Mouse (Mus musculus) stomach, embryonic 15.5 days (tissue): ENCODE data around the gene Mmachc. TPM values are rescaled to one million over a fixed set of nuclear protein-coding genes. Genes with fewer than 3 reads are reported as not detected.

Experiments used
- ATAC-seq: fragments of 200-750 bp; cut with Nextera tagmentation; 2 replicates; pipeline ENCODE4 v1.8.0; 2017; ENCODE audit warnings: low read depth, moderate number of reproducible peaks, moderate TSS enrichment; ENCODE audit not compliant: insufficient read depth, low FRiP score
- H3K27ac ChIP-seq: fragments of 300-500 bp; sonication (generic); 2 replicates; pipeline ENCODE4 v1.5.1; 2015; ENCODE audit warnings: mild to moderate bottlenecking, inconsistent platforms
- H3K27me3 ChIP-seq: fragments of 300-500 bp; sonication (generic); replicated peaks from 2 replicates; pipeline ENCODE4 v1.6.1; 2015; ENCODE audit warnings: inconsistent platforms
- H3K36me3 ChIP-seq: fragments of 300-500 bp; sonication (generic); 2 replicates; pipeline ENCODE4 v1.6.1; 2015; ENCODE audit warnings: inconsistent platforms
- H3K4me1 ChIP-seq: fragments of 300-500 bp; sonication (generic); 2 replicates; pipeline ENCODE4 v1.6.1; 2015; ENCODE audit warnings: inconsistent platforms
- H3K4me2 ChIP-seq: fragments of 300-500 bp; sonication (generic); 2 replicates; pipeline ENCODE4 v1.6.1; 2015; ENCODE audit warnings: mild to moderate bottlenecking, inconsistent platforms
- H3K4me3 ChIP-seq: fragments of 300-500 bp; sonication (generic); replicated peaks from 2 replicates; pipeline ENCODE4 v1.5.1; 2015; ENCODE audit warnings: inconsistent platforms
- H3K9ac ChIP-seq: fragments of 300-500 bp; sonication (generic); 2 replicates; pipeline ENCODE4 v1.6.1; 2015; ENCODE audit warnings: inconsistent platforms
- H3K9me3 ChIP-seq: fragments of 300-500 bp; sonication (generic); 2 replicates; pipeline ENCODE4 v1.6.1; 2016; ENCODE audit warnings: inconsistent platforms
- WGBS: fragments of 180-500 bp; shearing (Covaris S2); methylation state at CpG from one replicate; pipeline ENCODE4 v1.1.7; 2015; 5-methylcytosine and 5-hydroxymethylcytosine counted together
- polyA plus RNA-seq: library from polyadenylated mRNA; unstranded; fragments of >200 nt; fragmentation: Nextera tagmentation; extraction: Ambion mirVana; gene quantifications from 2 replicates; pipeline ENCODE4 v1.2.1, GENCODE M21; 2015

Gene Mmachc
- polyA plus RNA-seq = 23.5 and 24.5 TPM in 2 replicates

DNA sequence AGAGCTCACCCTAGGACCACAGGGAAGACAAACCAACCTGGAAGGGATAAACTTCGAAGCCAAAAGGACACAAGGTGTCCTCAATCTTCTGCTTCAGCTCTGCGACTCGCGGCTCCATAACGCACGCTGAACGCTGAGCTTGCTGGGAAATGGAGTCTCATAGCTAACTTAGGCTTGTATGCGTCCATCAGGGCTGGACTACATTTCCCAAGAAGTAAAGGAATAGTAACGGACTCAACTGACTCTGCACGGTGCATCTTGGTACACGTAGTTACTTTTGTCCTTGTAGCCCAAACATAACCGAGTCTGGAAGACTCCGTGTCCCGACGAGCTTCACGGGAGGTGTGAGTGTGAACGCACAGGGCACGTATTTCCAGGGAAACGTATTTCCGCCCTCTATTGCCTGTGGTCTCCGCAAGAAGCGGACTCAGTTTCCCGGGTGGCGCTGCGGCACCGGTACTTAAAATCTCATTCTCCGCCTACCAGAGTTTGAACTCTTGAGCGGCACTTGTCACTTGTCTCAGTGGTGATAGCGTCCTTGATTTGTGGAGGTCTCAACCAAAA is at the start of gene Mmachc, which contains the start of gene Ccdc163:
Gene Mmachc, minus strand, starts transcription at position 206 of the 564 bp plus-strand sequence.
Gene Ccdc163, plus strand, starts transcription at position 309 of the 564 bp plus-strand sequence.
- H3K4me3 ChIP-seq = peak within 1 kb of the TSS; percentile 71
- H3K4me2 ChIP-seq = peak within 1 kb of the TSS; percentile 67
- H3K27me3 ChIP-seq = no peaks in the 10 kb centered on the region
- no peaks in the 10 kb centered on the region for H3K36me3 ChIP-seq
- peak within 1 kb of the TSS; percentile 39 for H3K9ac ChIP-seq
- peaks cover 4% of the 10 kb centered on the region; the same call in 1 of the 2 replicates for H3K4me1 ChIP-seq
- H3K9me3 ChIP-seq = no peaks in the 10 kb centered on the region
- WGBS = under 1% methylated on average over 29 of the region's 29 CpGs
- ATAC-seq = peak; percentile 99
- no peak within 1 kb of the TSS for H3K27ac ChIP-seq

GRCm38 (mm10) chr4:116749750-116750149 is 41.5 kb upstream of the Mmachc start:
- no peak overlapping the region for H3K4me3 ChIP-seq
- H3K9me3 ChIP-seq = no peaks in the 10 kb centered on the region
- no peaks in the 10 kb centered on the region for H3K36me3 ChIP-seq
- no peak overlapping the region for H3K4me2 ChIP-seq
- no peak overlapping the region for H3K27ac ChIP-seq
- 84% methylated on average over 2 of the region's 2 CpGs for WGBS
- no peaks in the 10 kb centered on the region for H3K27me3 ChIP-seq
- no peak for ATAC-seq
- H3K4me1 ChIP-seq = no peaks in the 10 kb centered on the region
- H3K9ac ChIP-seq = no peak overlapping the region

GRCm38 (mm10) chr4:116738972-116739751 is 31.0 kb upstream of the Mmachc start:
- Histone ChIP-seq H3K9ac (no peak overlapping the region), H3K9me3 (no peaks in the 10 kb centered on the region), H3K4me1 (no peaks in the 10 kb centered on the region), H3K4me2 (no peak overlapping the region), H3K27me3 (no peaks in the 10 kb centered on the region), H3K36me3 (no peaks in the 10 kb centered on the region), H3K27ac (no peak overlapping the region), H3K4me3 (no peak overlapping the region)
- WGBS = 74% methylated on average over 9 of the region's 9 CpGs
- no peak for ATAC-seq

GRCm38 (mm10) chr4:116734996-116735395 is 26.8 kb upstream of the Mmachc start:
- Histone ChIP-seq H3K9me3 (no peaks in the 10 kb centered on the region), H3K9ac (no peak overlapping the region), H3K27ac (no peak overlapping the region), H3K27me3 (no peaks in the 10 kb centered on the region), H3K4me1 (no peaks in the 10 kb centered on the region), H3K36me3 (no peaks in the 10 kb centered on the region), H3K4me3 (no peak overlapping the region), H3K4me2 (no peak overlapping the region)
- no peak for ATAC-seq
- WGBS = 71% methylated on average over 2 of the region's 2 CpGs

DNA sequence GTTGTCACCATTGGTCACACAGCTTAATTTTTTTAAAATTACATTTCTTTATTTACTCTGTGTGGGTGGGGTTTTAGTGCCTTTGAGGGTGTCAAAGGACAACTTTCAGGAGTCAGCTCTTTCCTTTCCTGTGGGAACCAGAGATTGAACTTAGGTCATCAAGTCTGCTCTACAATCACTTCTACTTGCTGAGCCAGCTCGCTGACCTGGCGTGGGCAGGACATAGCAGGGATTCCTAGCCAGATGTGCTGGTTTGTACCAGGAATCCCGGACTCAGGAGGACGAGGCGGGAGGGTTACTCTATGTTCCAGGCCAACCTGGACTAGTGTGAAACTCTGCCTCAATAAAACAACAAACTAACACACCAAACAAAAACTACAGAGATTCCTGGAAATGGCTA is 24.1 kb upstream of the Mmachc start:
- ATAC-seq = no peak
- Histone ChIP-seq H3K4me3 (no peak overlapping the region), H3K27ac (no peak overlapping the region), H3K9ac (no peak overlapping the region), H3K27me3 (no peaks in the 10 kb centered on the region), H3K9me3 (no peaks in the 10 kb centered on the region), H3K4me1 (no peaks in the 10 kb centered on the region), H3K4me2 (no peak overlapping the region), H3K36me3 (no peaks in the 10 kb centered on the region)
- 68% methylated on average over 5 of the region's 5 CpGs for WGBS

- no peaks in the 10 kb centered on the region for H3K36me3 ChIP-seq
- 74% methylated on average over 9 of the region's 9 CpGs for WGBS
- H3K27me3 ChIP-seq = no peaks in the 10 kb centered on the region
- H3K9ac ChIP-seq = no peak overlapping the region
- no peak overlapping the region for H3K4me2 ChIP-seq
- H3K4me3 ChIP-seq = no peak overlapping the region
- ATAC-seq = no peak
- H3K9me3 ChIP-seq = no peaks in the 10 kb centered on the region
- H3K27ac ChIP-seq = no peak overlapping the region
- no peaks in the 10 kb centered on the region for H3K4me1 ChIP-seq
These were observed 22.9 kb upstream of the Mmachc start for GRCm38 (mm10) chr4:116731077-116731476.

DNA sequence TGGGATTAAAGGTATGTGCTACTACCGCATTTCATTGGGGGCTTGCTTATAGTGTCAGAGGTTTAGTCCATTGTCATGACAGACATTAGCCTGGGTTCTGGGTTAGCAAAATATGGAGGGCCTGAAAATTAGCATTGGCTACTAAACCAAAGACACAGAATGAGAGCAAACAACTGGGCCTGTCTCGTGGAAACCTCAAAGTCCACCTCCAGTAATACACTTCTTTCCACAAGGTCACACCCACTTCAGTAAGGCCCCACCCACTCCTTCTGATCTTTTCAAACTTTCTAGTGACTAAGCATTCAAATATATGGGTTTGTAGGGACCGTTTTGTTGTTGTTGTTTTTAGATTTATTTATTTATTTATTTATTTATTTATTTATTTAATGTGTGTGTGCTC is 21.3 kb upstream of the Mmachc start:
- Histone ChIP-seq H3K36me3 (no peaks in the 10 kb centered on the region), H3K9ac (no peak overlapping the region), H3K9me3 (no peaks in the 10 kb centered on the region), H3K4me3 (no peak overlapping the region), H3K27me3 (no peaks in the 10 kb centered on the region), H3K4me1 (no peaks in the 10 kb centered on the region), H3K4me2 (no peak overlapping the region), H3K27ac (no peak overlapping the region)
- no peak for ATAC-seq
- 86% methylated on average over 3 of the region's 3 CpGs for WGBS

DNA sequence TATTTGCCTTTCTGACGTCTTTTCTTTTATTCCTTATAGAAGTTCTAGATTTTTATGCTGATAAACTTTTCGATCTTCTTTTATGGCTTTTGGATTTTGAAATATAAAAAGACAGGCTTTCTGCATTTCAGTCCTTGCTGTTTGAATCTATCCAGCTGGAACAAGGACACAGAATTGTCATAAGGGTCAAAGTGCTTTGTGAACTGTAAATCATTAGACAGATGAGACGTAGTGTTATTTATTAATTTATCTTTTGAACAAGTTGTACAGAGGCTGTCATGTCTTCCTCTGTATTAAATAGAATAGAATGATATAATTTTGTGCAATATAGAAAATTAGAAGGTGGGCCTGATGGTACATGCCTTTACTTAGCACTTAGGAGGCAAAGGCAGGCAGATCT is 19.2 kb upstream of the Mmachc start:
- no peak for ATAC-seq
- 70% methylated on average over 3 of the region's 3 CpGs for WGBS

GRCm38 (mm10) chr4:116725444-116725843 is 17.2 kb upstream of the Mmachc start:
- no peak for ATAC-seq
- Histone ChIP-seq H3K4me2 (no peak overlapping the region), H3K4me1 (peaks cover 9% of the 10 kb centered on the region), H3K27me3 (no peaks in the 10 kb centered on the region), H3K4me3 (no peak overlapping the region), H3K9me3 (no peaks in the 10 kb centered on the region), H3K9ac (no peak overlapping the region), H3K36me3 (no peaks in the 10 kb centered on the region), H3K27ac (no peak overlapping the region)
- WGBS = 76% methylated on average over 5 of the region's 5 CpGs

More for the DNA sequence above, 19.2 kb upstream of the Mmachc start:
- Histone ChIP-seq H3K27ac (no peak overlapping the region), H3K9me3 (no peaks in the 10 kb centered on the region), H3K36me3 (no peaks in the 10 kb centered on the region), H3K4me2 (no peak overlapping the region), H3K4me1 (peaks cover 2% of the 10 kb centered on the region), H3K4me3 (no peak overlapping the region), H3K9ac (no peak overlapping the region), H3K27me3 (no peaks in the 10 kb centered on the region)

DNA sequence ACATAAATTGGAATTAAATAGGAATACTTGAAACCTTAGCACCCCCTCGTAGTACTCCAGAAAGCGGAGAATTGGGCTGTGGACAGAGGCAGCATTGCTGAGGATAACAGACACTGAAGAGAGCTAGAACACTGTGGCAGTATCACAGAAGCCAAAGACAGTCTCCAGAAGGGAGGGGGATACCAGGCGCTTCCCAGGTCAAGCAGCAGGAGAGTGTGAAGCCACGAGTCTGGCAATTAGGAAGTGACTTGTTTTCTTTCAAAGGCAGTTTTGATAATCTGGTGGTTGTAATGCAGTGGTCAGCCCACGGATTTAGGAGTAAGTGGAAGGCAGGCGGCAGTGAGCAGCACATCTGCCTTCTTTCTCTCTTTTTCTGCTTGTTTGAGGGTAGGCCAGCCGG is 14.0 kb upstream of the Mmachc start:
- no peak for ATAC-seq
- Histone ChIP-seq H3K4me3 (0 out of 2 replicates have a peak overlapping the region, but pooled peaks have one; percentile 68), H3K27me3 (no peaks in the 10 kb centered on the region), H3K4me2 (peak overlapping the region; percentile 76), H3K36me3 (no peaks in the 10 kb centered on the region), H3K9me3 (no peaks in the 10 kb centered on the region), H3K9ac (no peak overlapping the region), H3K4me1 (peaks cover 14% of the 10 kb centered on the region), H3K27ac (no peak overlapping the region)
- 46% methylated on average over 7 of the region's 7 CpGs for WGBS

DNA sequence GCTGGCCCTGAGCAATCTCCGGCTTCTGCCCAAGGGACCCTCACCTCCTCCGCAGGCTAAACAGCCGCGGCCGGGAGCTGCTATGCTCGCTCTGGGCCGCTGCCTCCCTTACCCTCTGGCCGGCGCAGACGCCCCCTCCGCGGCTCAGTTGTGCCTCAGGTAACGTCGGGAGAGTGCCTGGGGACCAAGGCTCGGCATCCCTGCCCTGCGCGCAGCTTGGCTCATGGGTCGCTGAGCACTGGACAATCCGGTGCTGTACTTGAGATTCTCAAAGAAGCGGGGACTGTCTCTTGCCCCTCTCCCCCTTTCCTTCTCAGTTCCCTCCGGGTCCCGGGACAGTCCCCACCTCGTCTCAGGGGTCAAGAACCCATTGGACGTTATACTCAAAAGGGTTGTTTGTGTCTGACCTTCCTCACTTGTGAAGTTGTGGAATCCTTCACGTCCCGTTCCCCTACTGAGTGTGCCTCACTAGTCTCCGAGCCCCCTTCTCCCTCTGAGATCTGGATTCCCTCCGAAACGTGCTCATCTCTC is 13.0 kb upstream of the Mmachc start:
- ATAC-seq = no peak; the same call in 1 of the 2 replicates
- Histone ChIP-seq H3K9me3 (no peaks in the 10 kb centered on the region), H3K4me2 (peak overlapping the region; percentile 76), H3K9ac (peak overlapping the region; percentile 66), H3K27ac (peak overlapping the region; percentile 81), H3K36me3 (no peaks in the 10 kb centered on the region), H3K27me3 (no peaks in the 10 kb centered on the region), H3K4me3 (peak overlapping the region; percentile 68), H3K4me1 (peaks cover 14% of the 10 kb centered on the region)
- WGBS = 1% methylated on average over 29 of the region's 29 CpGs
